Mouse (Mus musculus) MEL (cell line): ENCODE data around the gene Adamts15.

ENCODE experiments used
- EP300 ChIP-seq, 2 experiments: IDR thresholded peaks; 2 replicates each; pipeline ENCODE4 v1.6.1; 2011; ENCODE audit warnings: improper control_type of control experiment in 2 of 2, low read length in 2 of 2, low read depth in 1 of 2, mild to moderate bottlenecking in 1 of 2
- GATA1 ChIP-seq: IDR thresholded peaks from 2 replicates; pipeline ENCODE4 v1.6.1; 2011; ENCODE audit warnings: low read depth, low read length, improper control_type of control experiment
- JUND ChIP-seq: IDR thresholded peaks from 2 replicates; pipeline ENCODE4 v1.6.1; 2011; ENCODE audit warnings: low read depth, mild to moderate bottlenecking, improper control_type of control experiment, low read length
- ZNF384 ChIP-seq: IDR thresholded peaks from 2 replicates; pipeline ENCODE4 v1.6.1; 2012; ENCODE audit warnings: low read depth, mild to moderate bottlenecking, inconsistent platforms, low read length, improper control_type of control experiment

- no peak for TF ChIP-seq EP300 (IDR thresholded peaks at IDR 0.05; ENCODE audit: low read depth in 1 of 2, low read length in 2 of 2)
- no peak for TF ChIP-seq GATA1
- TF ChIP-seq JUND, result no peak
- TF ChIP-seq ZNF384, result no peak
These were observed 31.0 kb upstream of the Adamts15 start for GRCm38 (mm10) chr9:30953287-30953686.
